Mouse (Mus musculus): ENCODE results near the gene Bcl11a.

GRCm38 (mm10) chr11:24082385-24083075 lies 4.7 kb downstream of the Bcl11a start:
- TF ChIP-seq CTCF (IDR thresholded peaks at IDR 0.05; ENCODE audit: insufficient read depth, low read depth, low read length) (no peak), POLR2A (IDR thresholded peaks at IDR 0.05; ENCODE audit: insufficient read depth, low read depth, low read length) (no peak)
